Mouse (Mus musculus) limb, embryonic 14.5 days (tissue): ENCODE measurements around the gene Tbc1d30. TPM values are rescaled to one million over a fixed set of nuclear protein-coding genes. Genes with fewer than 3 reads are reported as not detected.
A peak's percentile ranks its signal among the peaks of the same experiment; 100 is the strongest.

Source experiments
- ATAC-seq: fragments of 200-750 bp; cut with Nextera tagmentation; 2 replicates; pipeline ENCODE4 v1.8.0; 2017; ENCODE audit warnings: low read depth, moderate number of reproducible peaks, moderate TSS enrichment; ENCODE audit not compliant: low FRiP score
- DNase-seq: peaks from one replicate; pipeline ENCODE4 v3.0.0-alpha.2; 2015; ENCODE audit warnings: low spot score
- H3K27ac ChIP-seq: fragments of 300-500 bp; sonication (generic); replicated peaks from 2 replicates; pipeline ENCODE4 v1.5.1; 2014; ENCODE audit warnings: low read depth, mild to moderate bottlenecking, low read length, moderate library complexity, mixed read lengths
- H3K27me3 ChIP-seq: fragments of 300-500 bp; sonication (generic); 2 replicates; pipeline ENCODE4 v1.6.1; 2014; ENCODE audit warnings: low read length, mixed read lengths; ENCODE audit not compliant: control insufficient read depth, insufficient read depth
- H3K36me3 ChIP-seq: fragments of 300-500 bp; sonication (generic); 2 replicates; pipeline ENCODE4 v1.6.1; 2014; ENCODE audit warnings: mild to moderate bottlenecking, low read length, moderate library complexity, mixed read lengths; ENCODE audit not compliant: control insufficient read depth, insufficient read depth
- H3K4me1 ChIP-seq: fragments of 300-500 bp; sonication (generic); 2 replicates; pipeline ENCODE4 v1.6.1; 2014; ENCODE audit warnings: antibody characterized with exemption, low read length, mixed read lengths; ENCODE audit not compliant: control insufficient read depth, insufficient read depth
- H3K4me2 ChIP-seq: fragments of 300-500 bp; sonication (generic); replicated peaks from 2 replicates; pipeline ENCODE4 v1.6.1; 2014; ENCODE audit warnings: low read depth, mild to moderate bottlenecking, low read length, moderate library complexity; ENCODE audit not compliant: severe bottlenecking
- H3K4me3 ChIP-seq: fragments of 300-500 bp; sonication (generic); replicated peaks from 2 replicates; pipeline ENCODE4 v1.5.1; 2014; ENCODE audit warnings: low read length
- H3K9ac ChIP-seq: fragments of 300-500 bp; sonication (generic); 2 replicates; pipeline ENCODE4 v1.6.1; 2014; ENCODE audit warnings: mild to moderate bottlenecking, low read depth, low read length, moderate library complexity; ENCODE audit not compliant: severe bottlenecking
- H3K9me3 ChIP-seq: fragments of 300-500 bp; sonication (generic); 2 replicates; pipeline ENCODE4 v1.6.1; 2016; ENCODE audit warnings: low read length; ENCODE audit not compliant: control insufficient read depth
- POLR2A ChIP-seq: fragments of 200-500 bp; IDR thresholded peaks from 2 replicates; pipeline ENCODE4 v1.8.0; 2012; ENCODE audit warnings: inconsistent platforms, mild to moderate bottlenecking, moderate library complexity, borderline replicate concordance; ENCODE audit not compliant: insufficient read depth, insufficient read length; ENCODE audit errors: extremely low read depth
- WGBS: fragments of 180-500 bp; shearing (Covaris S2); extraction: QIAGEN DNeasy Blood & Tissue Kit; methylation state at CpG from one replicate; pipeline ENCODE4 v1.1.7; 2014; 5-methylcytosine and 5-hydroxymethylcytosine counted together
- polyA plus RNA-seq, 2 experiments: library from polyadenylated mRNA; depleted of rRNA in 1 of 2; stranded (reverse) in 1 of 2; unstranded in 1 of 2; fragments of >200 nt; fragmentation: Nextera tagmentation in 1 of 2; extraction: Ambion mirVana in 1 of 2; gene quantifications; 2 replicates each; pipeline versions ENCODE4 v1.2.1 to v1.2.3; 2012 to 2014

Gene Tbc1d30
- polyA plus RNA-seq, 2 experiments, result 1.3 TPM

DNA sequence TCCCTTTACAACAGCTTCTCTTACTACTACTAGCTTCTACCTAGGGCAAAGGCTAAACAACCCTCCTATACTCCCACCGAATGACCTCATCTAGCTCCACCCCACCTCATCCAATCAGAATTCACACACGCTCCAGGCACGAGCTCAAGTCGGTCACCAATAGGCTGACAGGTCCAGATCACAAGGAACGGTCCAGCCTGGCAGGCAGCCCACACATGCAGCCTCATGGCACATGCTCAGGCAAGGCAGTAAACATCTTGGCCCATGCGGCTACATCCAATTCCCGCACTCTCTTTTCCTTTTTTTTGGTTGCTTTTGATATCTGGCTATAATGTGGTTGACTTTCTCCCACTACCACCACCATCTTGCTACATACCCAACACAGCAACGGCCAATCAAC, 88.9 kb downstream of the Tbc1d30 start:
- no peak for TF ChIP-seq POLR2A
- H3K9me3 ChIP-seq, result no peaks in the 10 kb centered on the region
- H3K4me3 ChIP-seq, result no peak overlapping the region
- WGBS, result 91% methylated on average over 8 of the region's 8 CpGs
- no peaks in the 10 kb centered on the region for H3K36me3 ChIP-seq
- H3K4me1 ChIP-seq, result no peaks in the 10 kb centered on the region
- H3K4me2 ChIP-seq, result no peak overlapping the region
- no peak for DNase-seq
- no peak overlapping the region for H3K9ac ChIP-seq
- H3K27ac ChIP-seq, result no peak overlapping the region
- no peak for ATAC-seq
- H3K27me3 ChIP-seq, result no peaks in the 10 kb centered on the region

DNA sequence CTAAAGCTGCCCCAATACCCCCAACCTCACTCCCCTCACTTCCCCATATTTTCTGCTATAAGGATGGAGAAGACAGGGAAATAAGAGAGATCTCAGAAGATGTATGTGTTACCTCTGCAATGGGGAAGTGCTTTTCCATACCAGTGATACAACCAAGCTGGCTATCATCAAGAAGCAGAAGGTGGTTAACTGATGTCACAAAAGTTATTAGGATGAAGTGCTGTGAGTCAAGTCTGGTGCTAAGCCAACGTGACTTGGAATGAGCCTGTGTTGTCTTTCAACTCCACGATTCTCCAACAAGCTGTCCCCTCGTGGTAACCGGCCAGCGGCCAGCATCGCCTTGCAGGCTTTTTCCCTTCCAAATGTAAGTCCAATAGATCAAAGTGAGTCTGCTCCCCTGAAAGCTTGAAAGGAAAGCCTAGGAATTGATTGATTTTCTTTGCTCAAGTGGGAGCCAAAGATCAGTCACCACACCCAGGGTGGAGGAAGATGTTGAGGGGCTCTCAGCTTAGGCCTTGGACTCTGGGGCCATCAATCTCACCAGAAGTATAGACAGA, 90.0 kb downstream of the Tbc1d30 start:
- no peak for TF ChIP-seq POLR2A
- DNase-seq (no peak), ATAC-seq (no peak)
- WGBS, result 79% methylated on average over 6 of the region's 6 CpGs
- H3K36me3 ChIP-seq, result no peaks in the 10 kb centered on the region
- H3K27ac ChIP-seq, result no peak overlapping the region
- H3K4me2 ChIP-seq, result no peak overlapping the region
- no peak overlapping the region for H3K4me3 ChIP-seq
- no peaks in the 10 kb centered on the region for H3K27me3 ChIP-seq
- no peak overlapping the region for H3K9ac ChIP-seq
- no peaks in the 10 kb centered on the region for H3K9me3 ChIP-seq
- 0 out of 2 replicates have a peak, but pooled peaks cover 2% of the 10 kb centered on the region for H3K4me1 ChIP-seq

DNA sequence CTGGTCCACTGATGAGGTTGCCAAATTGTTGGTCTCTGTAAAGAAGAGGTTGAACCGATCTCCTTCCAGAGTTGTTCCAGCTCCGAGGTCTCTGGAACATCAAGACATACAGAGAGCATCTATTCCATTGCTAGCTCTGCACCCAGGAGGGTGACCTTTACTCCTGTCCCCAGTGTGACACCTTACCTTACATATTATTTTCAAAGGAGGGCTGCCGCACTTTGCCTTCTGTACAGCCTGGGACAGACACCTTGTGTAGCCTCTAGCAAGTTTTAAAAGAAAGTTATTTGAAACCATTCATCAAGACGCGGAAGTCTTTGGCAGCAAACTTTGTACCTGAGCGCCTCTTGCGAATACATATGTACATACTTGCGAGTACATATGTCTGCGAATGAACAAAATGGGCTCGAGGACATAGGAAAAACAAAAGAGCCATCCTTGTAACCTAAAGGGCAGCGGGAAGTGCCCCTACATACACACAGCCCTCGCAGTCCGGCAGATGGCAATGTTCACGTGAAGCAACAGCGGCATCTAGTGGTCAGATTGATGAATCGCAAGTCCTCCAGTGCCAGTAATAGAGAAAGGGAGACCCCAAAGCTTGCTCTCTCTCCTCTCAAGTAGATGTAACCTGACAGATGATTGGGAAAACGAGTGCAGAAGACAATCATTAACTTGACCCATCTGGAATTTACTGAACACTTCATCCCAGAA, 94.8 kb downstream of the Tbc1d30 start:
- Histone ChIP-seq H3K4me1 (peaks cover 8% of the 10 kb centered on the region), H3K27ac (no peak overlapping the region), H3K27me3 (no peaks in the 10 kb centered on the region), H3K4me3 (no peak overlapping the region), H3K36me3 (no peaks in the 10 kb centered on the region), H3K4me2 (peak overlapping the region; percentile 40), H3K9me3 (no peaks in the 10 kb centered on the region), H3K9ac (no peak overlapping the region)
- DNase-seq (peak; percentile 78), ATAC-seq (peak; percentile 77)
- no peak for TF ChIP-seq POLR2A
- 18% methylated on average over 17 of the region's 17 CpGs for WGBS

DNA sequence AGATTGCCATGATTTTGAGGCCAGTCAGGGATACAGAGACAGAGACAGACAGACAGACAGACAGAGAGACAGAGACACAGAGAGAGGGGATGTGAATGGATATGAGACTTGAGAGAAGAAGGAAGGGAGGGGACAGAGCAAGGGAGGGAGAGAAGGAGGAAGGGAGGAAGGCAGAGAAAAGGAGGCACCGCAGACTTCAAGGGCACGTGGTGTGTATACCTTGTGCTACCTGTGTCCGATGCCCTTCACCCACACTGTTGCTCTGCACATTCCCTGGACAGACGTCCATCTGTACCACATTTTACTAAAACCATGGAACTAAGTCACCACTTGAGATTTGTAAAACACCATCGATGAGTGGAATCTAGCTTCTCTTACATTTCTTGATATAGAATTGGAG, 95.6 kb downstream of the Tbc1d30 start:
- TF ChIP-seq POLR2A, result no peak
- H3K36me3 ChIP-seq, result no peaks in the 10 kb centered on the region
- no peak for DNase-seq
- H3K9ac ChIP-seq, result no peak overlapping the region
- H3K9me3 ChIP-seq, result no peaks in the 10 kb centered on the region
- no peaks in the 10 kb centered on the region for H3K27me3 ChIP-seq
- no peak overlapping the region for H3K4me2 ChIP-seq
- ATAC-seq, result no peak
- WGBS, result 91% methylated on average over 5 of the region's 5 CpGs
- peaks cover 15% of the 10 kb centered on the region for H3K4me1 ChIP-seq
- no peak overlapping the region for H3K27ac ChIP-seq
- no peak overlapping the region for H3K4me3 ChIP-seq

DNA sequence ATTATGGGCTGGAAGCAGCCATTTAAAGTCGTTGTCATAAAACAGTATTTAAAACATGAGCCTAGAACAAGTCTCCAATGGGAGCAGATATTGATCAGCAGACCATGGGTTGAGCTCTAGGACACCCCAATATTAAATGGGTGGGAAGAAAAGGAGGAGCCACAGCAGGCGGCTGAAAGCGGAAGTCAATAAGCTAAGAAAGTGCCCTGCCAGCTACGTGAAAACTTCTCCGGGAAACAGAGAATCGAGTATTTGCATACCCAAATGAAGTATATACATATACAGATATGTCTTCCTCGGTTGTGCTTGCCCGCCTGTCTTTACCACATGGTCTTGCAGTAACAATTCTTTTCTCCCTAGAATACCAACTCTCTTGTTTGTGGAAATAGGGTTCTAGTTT, 96.7 kb downstream of the Tbc1d30 start:
- Histone ChIP-seq H3K27me3 (no peaks in the 10 kb centered on the region), H3K9ac (no peak overlapping the region), H3K4me3 (no peak overlapping the region), H3K9me3 (no peaks in the 10 kb centered on the region), H3K27ac (no peak overlapping the region), H3K4me2 (no peak overlapping the region), H3K36me3 (no peaks in the 10 kb centered on the region), H3K4me1 (peaks cover 19% of the 10 kb centered on the region)
- no peak for ATAC-seq
- no peak for TF ChIP-seq POLR2A
- no peak for DNase-seq
- WGBS, result 85% methylated on average over 8 of the region's 8 CpGs
